Comparison of ENCODE assay signal across 8 mouse cellular contexts in genomic region chr11:120550810-120551440, GRCm38 (mm10). TPM values are rescaled to one million over a fixed set of nuclear protein-coding genes. Genes with fewer than 3 reads are reported as not detected.
DNase-seq lines count a peak whose midpoint lies in the region; ATAC-seq and TF ChIP-seq lines count a peak whose summit lies in the region.

TSS of gene Ppp1r27 (minus strand) at chr11:120551132.

- H3K9ac ChIP-seq in forebrain, postnatal 0 days = peak within 1 kb of the TSS; percentile 90
- H3K9ac ChIP-seq in limb, embryonic 14.5 days (ENCODE audit: low read depth, low read length, severe bottlenecking) = peak within 1 kb of the TSS; percentile 98
- peak within 1 kb of the TSS; percentile 99 for H3K9ac ChIP-seq in stomach, embryonic 16.5 days (ENCODE audit: low read length)

- ATAC-seq in forebrain, postnatal 0 days = no peak
- no peak for ATAC-seq in limb, embryonic 14.5 days (ENCODE audit: low FRiP score, low read depth)
- no peak for ATAC-seq in stomach, embryonic 16.5 days (ENCODE audit: insufficient read depth, low FRiP score)

- peaks cover 24% of the 10 kb centered on the region for H3K4me1 ChIP-seq in thymus, adult 2 months (replicated peaks; ENCODE audit: control insufficient read depth, insufficient read depth, low read length)
- H3K4me1 ChIP-seq in forebrain, postnatal 0 days (ENCODE audit: insufficient read depth) = peaks cover 13% of the 10 kb centered on the region
- peaks cover 12% of the 10 kb centered on the region for H3K4me1 ChIP-seq in limb, embryonic 14.5 days (ENCODE audit: control insufficient read depth, insufficient read depth, low read length)
- H3K4me1 ChIP-seq in stomach, embryonic 16.5 days (ENCODE audit: control insufficient read depth, insufficient read depth, low read length) = peaks cover 18% of the 10 kb centered on the region

- no peak within 1 kb of the TSS for H3K27ac ChIP-seq in thymus, adult 2 months (ENCODE audit: control insufficient read depth, insufficient read depth, low read length)
- no peak within 1 kb of the TSS for H3K27ac ChIP-seq in forebrain, postnatal 0 days (ENCODE audit: low read depth, low read length)
- H3K27ac ChIP-seq in limb, embryonic 14.5 days (replicated peaks; ENCODE audit: low read depth, low read length) = peak within 1 kb of the TSS; percentile 90; the same call in 1 of the 2 replicates
- H3K27ac ChIP-seq in stomach, embryonic 16.5 days (ENCODE audit: low read length) = no peak within 1 kb of the TSS

- TF ChIP-seq CTCF in thymus, adult 2 months (IDR thresholded peaks at IDR 0.05; ENCODE audit: borderline replicate concordance, control insufficient read depth, extremely low read depth, insufficient read depth, low read length, poor library complexity) = no peak
- TF ChIP-seq CTCF in forebrain, postnatal 0 days (IDR thresholded peaks at IDR 0.05; ENCODE audit: low read depth) = no peak

- TF ChIP-seq POLR2A in thymus, adult 2 months (IDR thresholded peaks at IDR 0.05; ENCODE audit: control insufficient read depth, extremely low read depth, insufficient read depth, low read length, poor library complexity) = no peak
- TF ChIP-seq POLR2A in limb, embryonic 14.5 days (IDR thresholded peaks at IDR 0.05; ENCODE audit: borderline replicate concordance, extremely low read depth, insufficient read depth, insufficient read length) = no peak

- no peaks in the 10 kb centered on the region for H3K9me3 ChIP-seq in forebrain, postnatal 0 days (ENCODE audit: low read length)
- H3K9me3 ChIP-seq in limb, embryonic 14.5 days (ENCODE audit: control insufficient read depth, low read length) = no peaks in the 10 kb centered on the region
- no peaks in the 10 kb centered on the region for H3K9me3 ChIP-seq in stomach, embryonic 16.5 days (replicated peaks; ENCODE audit: control insufficient read depth, low read length)

- H3K27me3 ChIP-seq in thymus, adult 2 months (ENCODE audit: control insufficient read depth, insufficient read depth, low read length) = no peaks in the 10 kb centered on the region
- no peaks in the 10 kb centered on the region for H3K27me3 ChIP-seq in forebrain, postnatal 0 days (ENCODE audit: insufficient read depth, low read length)
- H3K27me3 ChIP-seq in limb, embryonic 14.5 days (ENCODE audit: control insufficient read depth, insufficient read depth, low read length) = no peaks in the 10 kb centered on the region
- H3K27me3 ChIP-seq in stomach, embryonic 16.5 days (ENCODE audit: control insufficient read depth, insufficient read depth, low read length) = no peaks in the 10 kb centered on the region

- DNase-seq in thymus, adult 2 months = no peak
- no peak for DNase-seq in thymus, postnatal 4 days
- no peak for DNase-seq in forebrain, postnatal 0 days
- DNase-seq in limb, embryonic 14.5 days (ENCODE audit: low spot score) = no peak
- no peak for DNase-seq in embryo, embryonic 9.5 days (ENCODE audit: extremely low spot score)
- DNase-seq in layer of hippocampus, postnatal 14 days (ENCODE audit: low spot score in 2 of 2) = no peak
- DNase-seq in embryo, embryonic 10.5 days (ENCODE audit: low spot score) = no peak

- WGBS in thymus, adult 2 months = 95% methylated on average over 28 of the region's 28 CpGs
- WGBS in forebrain, postnatal 0 days = 96% methylated on average over 28 of the region's 28 CpGs
- WGBS in limb, embryonic 14.5 days = 91% methylated on average over 28 of the region's 28 CpGs
- 92% methylated on average over 28 of the region's 28 CpGs for WGBS in stomach, embryonic 16.5 days

- peak within 1 kb of the TSS; percentile 84 for H3K4me2 ChIP-seq in forebrain, postnatal 0 days (ENCODE audit: low read depth)
- peak within 1 kb of the TSS; percentile 67 for H3K4me2 ChIP-seq in limb, embryonic 14.5 days (replicated peaks; ENCODE audit: low read depth, low read length, severe bottlenecking)
- peak within 1 kb of the TSS; percentile 96 for H3K4me2 ChIP-seq in stomach, embryonic 16.5 days (ENCODE audit: low read depth, low read length)

- no peaks in the 10 kb centered on the region for H3K36me3 ChIP-seq in thymus, adult 2 months (ENCODE audit: control insufficient read depth, insufficient read depth, low read length)
- peaks cover 4% of the 10 kb centered on the region; the same call in 1 of the 2 replicates for H3K36me3 ChIP-seq in forebrain, postnatal 0 days (ENCODE audit: insufficient read depth)
- no peaks in the 10 kb centered on the region for H3K36me3 ChIP-seq in limb, embryonic 14.5 days (ENCODE audit: control insufficient read depth, insufficient read depth, low read length)
- H3K36me3 ChIP-seq in stomach, embryonic 16.5 days (ENCODE audit: control insufficient read depth, insufficient read depth, low read length) = no peaks in the 10 kb centered on the region

- peak within 1 kb of the TSS; percentile 56 for H3K4me3 ChIP-seq in thymus, adult 2 months (ENCODE audit: control insufficient read depth, insufficient read depth, low read length)
- H3K4me3 ChIP-seq in forebrain, postnatal 0 days (ENCODE audit: low read depth, low read length) = peak within 1 kb of the TSS; percentile 91
- peak within 1 kb of the TSS; percentile 98 for H3K4me3 ChIP-seq in limb, embryonic 14.5 days (replicated peaks; ENCODE audit: low read length)
- peak within 1 kb of the TSS; percentile 96 for H3K4me3 ChIP-seq in stomach, embryonic 16.5 days (replicated peaks; ENCODE audit: low read length)

RNA-seq across cellular contexts. Expression of gene Ppp1r27, which starts in this region (rescaled TPM):
- 5.0 and 6.4 TPM in 2 replicates for polyA plus RNA-seq in thymus, adult 2 months (2012; rRNA removed)
- not detected in 2 replicates for total RNA-seq in forebrain, postnatal 0 days (2014; rRNA removed)
- polyA plus RNA-seq in forebrain, postnatal 0 days (2015; fragmentation: Nextera tagmentation; extraction: Ambion mirVana) = not detected in 2 replicates
- 2.7 and 3.7 TPM in 2 replicates for polyA plus RNA-seq in limb, embryonic 14.5 days (2012; rRNA removed)
- polyA plus RNA-seq in limb, embryonic 14.5 days (2014; fragmentation: Nextera tagmentation; extraction: Ambion mirVana) = 3.3 and 3.5 TPM in 2 replicates
- polyA plus RNA-seq in stomach, embryonic 16.5 days (2015; fragmentation: Nextera tagmentation; extraction: Ambion mirVana) = 2.9 TPM in 1 of 2 replicates, not detected in the other
- total RNA-seq in layer of hippocampus, postnatal 14 days (2021) = not detected
